Comparison of ENCODE assay signal across 21 mouse cellular contexts in genomic region chr15:30962421-30963160, GRCm38 (mm10).
A peak's percentile ranks its signal among the peaks of the same experiment; 100 is the strongest.
DNase-seq lines count a peak whose midpoint lies in the region; ATAC-seq and TF ChIP-seq lines count a peak whose summit lies in the region.
"Had no signal": no experiment of that assay in that cellular context is flagged by ENCODE, and none has a peak within 500 bp of the region (broad histone marks: within the 10 kb centered on the region; RNA-seq: fewer than 3 reads in every experiment).

No protein-coding gene starts in this region.

- DNase-seq in hindbrain, postnatal 0 days (ENCODE audit: low spot score), result no peak
- peak; percentile 53 for DNase-seq in midbrain, embryonic 11.5 days (ENCODE audit: low spot score, missing footprints)
- DNase-seq in cerebellum, adult 9-11 months, result peak; percentile 61
- peak; percentile 27 for DNase-seq in telencephalon, adult 2 months (ENCODE audit: low read depth, low spot score)
- DNase-seq in adrenal gland, adult 8-10 months, result no peak
- DNase-seq: adrenal gland, postnatal 36 days; forebrain, postnatal 0 days; gastrocnemius, postnatal 36 days; heart, postnatal 4 days; kidney, adult 9 months; kidney, postnatal 25 days; liver, embryonic 13.5 days; lung, embryonic 14.5 days; lung, postnatal 36 days had no signal

- WGBS in hindbrain, postnatal 0 days, result 62% methylated on average over 8 of the region's 8 CpGs
- WGBS in hindbrain, embryonic 12.5 days, result 70% methylated on average over 8 of the region's 8 CpGs
- WGBS in midbrain, embryonic 11.5 days, result 76% methylated on average over 8 of the region's 8 CpGs
- 65% methylated on average over 8 of the region's 8 CpGs for WGBS in midbrain, embryonic 15.5 days
- 73% methylated on average over 8 of the region's 8 CpGs for WGBS in intestine, embryonic 15.5 days

- H3K9ac ChIP-seq in hindbrain, postnatal 0 days (replicated peaks; ENCODE audit: low read length), result no peak overlapping the region
- no peak overlapping the region for H3K9ac ChIP-seq in hindbrain, embryonic 12.5 days
- no peak overlapping the region for H3K9ac ChIP-seq in midbrain, embryonic 11.5 days (ENCODE audit: low read length)
- H3K9ac ChIP-seq in midbrain, embryonic 15.5 days, result no peak overlapping the region
- H3K9ac ChIP-seq in intestine, embryonic 15.5 days, result no peak overlapping the region
- H3K9ac ChIP-seq: embryonic facial prominence, embryonic 12.5 days; forebrain, postnatal 0 days; heart, embryonic 15.5 days; hindbrain, embryonic 15.5 days; liver, embryonic 13.5 days; lung, embryonic 14.5 days had no signal

- peak; percentile 35; the same call in 1 of the 2 replicates for ATAC-seq in hindbrain, postnatal 0 days
- no peak for ATAC-seq in hindbrain, embryonic 12.5 days (ENCODE audit: low FRiP score)
- ATAC-seq in midbrain, embryonic 11.5 days (ENCODE audit: low FRiP score), result no peak
- no peak; the same call in 1 of the 2 replicates for ATAC-seq in midbrain, embryonic 15.5 days (replicated peaks)
- ATAC-seq in intestine, embryonic 15.5 days, result no peak
- ATAC-seq: forebrain, postnatal 0 days; intestine, embryonic 16.5 days had no signal

- H3K9me3 ChIP-seq in hindbrain, postnatal 0 days (ENCODE audit: low read length), result no peaks in the 10 kb centered on the region
- H3K9me3 ChIP-seq in hindbrain, embryonic 12.5 days (replicated peaks), result no peaks in the 10 kb centered on the region
- no peaks in the 10 kb centered on the region for H3K9me3 ChIP-seq in midbrain, embryonic 11.5 days (ENCODE audit: control insufficient read depth, low read length)
- no peaks in the 10 kb centered on the region for H3K9me3 ChIP-seq in midbrain, embryonic 15.5 days
- no peaks in the 10 kb centered on the region for H3K9me3 ChIP-seq in intestine, embryonic 15.5 days
- H3K9me3 ChIP-seq: embryonic facial prominence, embryonic 12.5 days; heart, embryonic 15.5 days; hindbrain, embryonic 15.5 days; liver, embryonic 13.5 days had no signal

- no peak for TF ChIP-seq CTCF in hindbrain, postnatal 0 days (IDR thresholded peaks at IDR 0.05; ENCODE audit: low read depth)

- H3K4me3 ChIP-seq in hindbrain, postnatal 0 days (ENCODE audit: low read length), result no peak overlapping the region
- H3K4me3 ChIP-seq in hindbrain, embryonic 12.5 days, result no peak overlapping the region
- H3K4me3 ChIP-seq in midbrain, embryonic 11.5 days (ENCODE audit: low read depth, low read length), result no peak overlapping the region
- H3K4me3 ChIP-seq in midbrain, embryonic 15.5 days, result no peak overlapping the region
- no peak overlapping the region for H3K4me3 ChIP-seq in intestine, embryonic 15.5 days (replicated peaks)
- H3K4me3 ChIP-seq: embryonic facial prominence, embryonic 12.5 days; heart, embryonic 15.5 days; hindbrain, embryonic 15.5 days; liver, embryonic 13.5 days had no signal

- no peaks in the 10 kb centered on the region for H3K4me1 ChIP-seq in hindbrain, postnatal 0 days (ENCODE audit: insufficient read depth, low read length)
- no peaks in the 10 kb centered on the region for H3K4me1 ChIP-seq in hindbrain, embryonic 12.5 days
- no peaks in the 10 kb centered on the region for H3K4me1 ChIP-seq in midbrain, embryonic 11.5 days (ENCODE audit: control insufficient read depth, insufficient read depth, low read length)
- H3K4me1 ChIP-seq in midbrain, embryonic 15.5 days, result no peaks in the 10 kb centered on the region
- H3K4me1 ChIP-seq in intestine, embryonic 15.5 days (replicated peaks), result no peaks in the 10 kb centered on the region
- H3K4me1 ChIP-seq: embryonic facial prominence, embryonic 12.5 days; heart, embryonic 15.5 days; hindbrain, embryonic 15.5 days; liver, embryonic 13.5 days had no signal

- no peaks in the 10 kb centered on the region for H3K36me3 ChIP-seq in hindbrain, postnatal 0 days (ENCODE audit: insufficient read depth, low read length)
- no peaks in the 10 kb centered on the region for H3K36me3 ChIP-seq in hindbrain, embryonic 12.5 days
- H3K36me3 ChIP-seq in midbrain, embryonic 11.5 days (ENCODE audit: control insufficient read depth, insufficient read depth, low read length), result no peaks in the 10 kb centered on the region
- H3K36me3 ChIP-seq in midbrain, embryonic 15.5 days (replicated peaks), result 0 out of 2 replicates have a peak, but pooled peaks cover 2% of the 10 kb centered on the region
- no peaks in the 10 kb centered on the region for H3K36me3 ChIP-seq in intestine, embryonic 15.5 days
- H3K36me3 ChIP-seq: embryonic facial prominence, embryonic 12.5 days; heart, embryonic 15.5 days; liver, embryonic 13.5 days had no signal

- no peak overlapping the region for H3K27ac ChIP-seq in hindbrain, postnatal 0 days
- no peak overlapping the region for H3K27ac ChIP-seq in hindbrain, embryonic 12.5 days
- H3K27ac ChIP-seq in midbrain, embryonic 11.5 days (ENCODE audit: low read depth, low read length), result no peak overlapping the region
- no peak overlapping the region for H3K27ac ChIP-seq in midbrain, embryonic 15.5 days
- no peak overlapping the region for H3K27ac ChIP-seq in intestine, embryonic 15.5 days
- H3K27ac ChIP-seq: embryonic facial prominence, embryonic 12.5 days; heart, embryonic 15.5 days; hindbrain, embryonic 15.5 days; liver, embryonic 13.5 days had no signal

- H3K4me2 ChIP-seq in hindbrain, postnatal 0 days (ENCODE audit: low read depth, low read length), result no peak overlapping the region
- H3K4me2 ChIP-seq in hindbrain, embryonic 12.5 days (replicated peaks), result no peak overlapping the region
- H3K4me2 ChIP-seq in midbrain, embryonic 11.5 days, result no peak overlapping the region
- no peak overlapping the region for H3K4me2 ChIP-seq in midbrain, embryonic 15.5 days
- H3K4me2 ChIP-seq in intestine, embryonic 15.5 days (replicated peaks), result no peak overlapping the region
- H3K4me2 ChIP-seq: embryonic facial prominence, embryonic 12.5 days; heart, embryonic 15.5 days; hindbrain, embryonic 15.5 days; liver, embryonic 13.5 days; lung, embryonic 14.5 days had no signal

- H3K27me3 ChIP-seq in hindbrain, postnatal 0 days (ENCODE audit: insufficient read depth, low read length), result no peaks in the 10 kb centered on the region
- no peaks in the 10 kb centered on the region for H3K27me3 ChIP-seq in hindbrain, embryonic 12.5 days
- no peaks in the 10 kb centered on the region for H3K27me3 ChIP-seq in midbrain, embryonic 11.5 days (ENCODE audit: control insufficient read depth, insufficient read depth, low read length)
- H3K27me3 ChIP-seq in midbrain, embryonic 15.5 days (replicated peaks), result no peaks in the 10 kb centered on the region
- no peaks in the 10 kb centered on the region for H3K27me3 ChIP-seq in intestine, embryonic 15.5 days (replicated peaks)
- H3K27me3 ChIP-seq: embryonic facial prominence, embryonic 12.5 days; heart, embryonic 15.5 days; hindbrain, embryonic 15.5 days; liver, embryonic 13.5 days had no signal

Comparison
In these comparisons a context has a peak if more than half of its experiments do, and no peak if none do; other contexts are left out.
1. DNase-seq: peak in midbrain, embryonic 11.5 days (single experiment), cerebellum, adult 9-11 months (single experiment) and telencephalon, adult 2 months (single experiment); none in hindbrain, postnatal 0 days (single experiment) and adrenal gland, adult 8-10 months (single experiment).